Mouse (Mus musculus): ENCODE results near the gene Spint2. TPM values are rescaled to one million over a fixed set of nuclear protein-coding genes. Genes with fewer than 3 reads are reported as not detected.
"Not testable (repeated sequence)": the region's sequence is repeated elsewhere in the genome, so short reads cannot be mapped to it uniquely, and the experiment has no call there.

Gene Spint2
- polyA plus RNA-seq, 1 experiment from 2014 or later = 626 TPM

DNA sequence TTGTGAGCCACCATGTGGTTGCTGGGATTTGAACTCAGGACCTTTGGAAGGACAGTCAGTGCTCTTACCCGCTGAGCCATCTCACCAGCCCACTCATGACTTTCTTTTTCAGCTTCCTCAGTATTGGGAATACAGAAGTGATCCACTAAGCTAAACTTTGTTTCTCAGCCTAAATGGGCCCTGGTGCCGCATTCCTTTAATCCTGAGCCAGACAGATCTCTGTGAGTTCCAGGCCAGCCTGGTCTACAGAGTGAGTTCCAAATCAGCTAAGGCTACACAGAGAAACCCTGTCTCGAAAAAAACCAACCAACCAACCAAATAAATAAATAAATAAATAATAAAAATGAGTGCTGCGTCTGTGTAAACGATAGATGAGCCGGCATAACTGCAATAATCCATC, 44.1 kb downstream of the Spint2 start:
- H3K27me3 ChIP-seq (replicated peaks; ENCODE audit: control insufficient read depth, insufficient read depth, low read length); H3K36me3 ChIP-seq (ENCODE audit: control insufficient read depth, insufficient read depth, low read length); H3K9me3 ChIP-seq (ENCODE audit: control insufficient read depth, low read length): not testable (repeated sequence)
- H3K4me2 ChIP-seq (ENCODE audit: low read depth, low read length) = peak overlapping the region; percentile 91
- peak overlapping the region; percentile 93 for H3K27ac ChIP-seq (ENCODE audit: low read length)
- peak overlapping the region; percentile 73 for H3K4me3 ChIP-seq (ENCODE audit: low read length)
- peak overlapping the region; percentile 64 for H3K9ac ChIP-seq (ENCODE audit: low read depth, low read length)
- H3K4me1 ChIP-seq (ENCODE audit: control insufficient read depth, insufficient read depth, low read length) = peaks cover 14% of the 10 kb centered on the region
- whole genome bisulfite sequencing = 26% methylated on average over 6 of the region's 6 CpGs
- ATAC-seq = peak; percentile 1

- no peak overlapping the region for H3K27ac ChIP-seq (ENCODE audit: low read length)
- no peaks in the 10 kb centered on the region for H3K36me3 ChIP-seq (ENCODE audit: control insufficient read depth, insufficient read depth, low read length)
- no peak overlapping the region for H3K4me2 ChIP-seq (ENCODE audit: low read depth, low read length)
- peaks cover 13% of the 10 kb centered on the region for H3K4me1 ChIP-seq (ENCODE audit: control insufficient read depth, insufficient read depth, low read length)
- 75% methylated on average over 4 of the region's 4 CpGs for WGBS
- H3K4me3 ChIP-seq (ENCODE audit: low read length) = no peak overlapping the region
- no peaks in the 10 kb centered on the region for H3K9me3 ChIP-seq (ENCODE audit: control insufficient read depth, low read length)
- ATAC-seq = no peak
- H3K9ac ChIP-seq (ENCODE audit: low read depth, low read length) = no peak overlapping the region
- H3K27me3 ChIP-seq (replicated peaks; ENCODE audit: control insufficient read depth, insufficient read depth, low read length) = peaks cover 5% of the 10 kb centered on the region; the same call in 1 of the 2 replicates
Observed at GRCm38 (mm10) chr7:29236593-29236992, 45.1 kb downstream of the Spint2 start.

GRCm38 (mm10) chr7:29234661-29235060, 47.1 kb downstream of the Spint2 start:
- Histone ChIP-seq H3K27me3 (replicated peaks; ENCODE audit: control insufficient read depth, insufficient read depth, low read length) (peaks cover 5% of the 10 kb centered on the region; the same call in 1 of the 2 replicates), H3K27ac (ENCODE audit: low read length) (no peak overlapping the region), H3K4me3 (ENCODE audit: low read length) (no peak overlapping the region), H3K9me3 (ENCODE audit: control insufficient read depth, low read length) (no peaks in the 10 kb centered on the region), H3K9ac (ENCODE audit: low read depth, low read length) (no peak overlapping the region), H3K4me2 (ENCODE audit: low read depth, low read length) (no peak overlapping the region), H3K4me1 (ENCODE audit: control insufficient read depth, insufficient read depth, low read length) (peaks cover 12% of the 10 kb centered on the region), H3K36me3 (ENCODE audit: control insufficient read depth, insufficient read depth, low read length) (no peaks in the 10 kb centered on the region)
- WGBS = 79% methylated on average over 5 of the region's 5 CpGs
- ATAC-seq = no peak

DNA sequence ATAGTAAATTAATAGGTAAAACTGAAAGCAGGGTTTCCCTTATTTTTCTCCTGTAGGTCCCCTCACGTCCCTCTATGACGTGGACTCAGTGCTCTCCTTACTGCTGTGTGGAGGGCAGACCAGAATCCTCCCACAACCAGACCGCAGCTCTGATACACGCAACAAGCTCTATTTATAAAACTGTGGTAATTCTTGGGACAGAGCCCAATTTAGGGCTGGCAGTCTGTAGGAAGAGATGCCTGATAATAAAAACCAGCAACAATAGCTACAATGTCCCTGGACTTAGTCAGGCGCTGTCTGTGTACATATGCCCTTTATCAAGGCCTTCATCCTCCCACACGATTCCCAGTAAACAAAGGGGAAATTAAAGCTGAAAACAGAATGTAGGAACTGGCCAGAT, 48.0 kb downstream of the Spint2 start:
- peaks cover 3% of the 10 kb centered on the region; the same call in 1 of the 2 replicates for H3K4me1 ChIP-seq (ENCODE audit: control insufficient read depth, insufficient read depth, low read length)
- ATAC-seq = no peak

GRCm38 (mm10) chr7:29232247-29233013, 49.3 kb downstream of the Spint2 start, which contains the start of gene Kcnk6:
Gene Kcnk6, minus strand, starts transcription at chr7:29232515.
- peak; percentile 47; the same call in 1 of the 2 replicates for ATAC-seq
- WGBS = 2% methylated on average over 56 of the region's 62 CpGs
- Histone ChIP-seq H3K27ac (ENCODE audit: low read length) (peak within 1 kb of the TSS; percentile 33; the same call in 1 of the 2 replicates), H3K9ac (ENCODE audit: low read depth, low read length) (peak within 1 kb of the TSS; percentile 86), H3K27me3 (replicated peaks; ENCODE audit: control insufficient read depth, insufficient read depth, low read length) (peaks cover 5% of the 10 kb centered on the region; the same call in 1 of the 2 replicates), H3K9me3 (ENCODE audit: control insufficient read depth, low read length) (no peaks in the 10 kb centered on the region), H3K4me2 (ENCODE audit: low read depth, low read length) (peak within 1 kb of the TSS; percentile 97), H3K4me1 (ENCODE audit: control insufficient read depth, insufficient read depth, low read length) (peaks cover 3% of the 10 kb centered on the region; the same call in 1 of the 2 replicates), H3K4me3 (ENCODE audit: low read length) (peak within 1 kb of the TSS; percentile 71), H3K36me3 (ENCODE audit: control insufficient read depth, insufficient read depth, low read length) (no peaks in the 10 kb centered on the region)

More for the DNA sequence above, 48.0 kb downstream of the Spint2 start:
- Histone ChIP-seq H3K9ac (ENCODE audit: low read depth, low read length) (no peak overlapping the region), H3K4me2 (ENCODE audit: low read depth, low read length) (no peak overlapping the region), H3K27ac (ENCODE audit: low read length) (no peak overlapping the region), H3K36me3 (ENCODE audit: control insufficient read depth, insufficient read depth, low read length) (no peaks in the 10 kb centered on the region), H3K4me3 (ENCODE audit: low read length) (no peak overlapping the region), H3K9me3 (ENCODE audit: control insufficient read depth, low read length) (no peaks in the 10 kb centered on the region), H3K27me3 (replicated peaks; ENCODE audit: control insufficient read depth, insufficient read depth, low read length) (peaks cover 5% of the 10 kb centered on the region; the same call in 1 of the 2 replicates)
- 55% methylated on average over 6 of the region's 6 CpGs for WGBS

DNA sequence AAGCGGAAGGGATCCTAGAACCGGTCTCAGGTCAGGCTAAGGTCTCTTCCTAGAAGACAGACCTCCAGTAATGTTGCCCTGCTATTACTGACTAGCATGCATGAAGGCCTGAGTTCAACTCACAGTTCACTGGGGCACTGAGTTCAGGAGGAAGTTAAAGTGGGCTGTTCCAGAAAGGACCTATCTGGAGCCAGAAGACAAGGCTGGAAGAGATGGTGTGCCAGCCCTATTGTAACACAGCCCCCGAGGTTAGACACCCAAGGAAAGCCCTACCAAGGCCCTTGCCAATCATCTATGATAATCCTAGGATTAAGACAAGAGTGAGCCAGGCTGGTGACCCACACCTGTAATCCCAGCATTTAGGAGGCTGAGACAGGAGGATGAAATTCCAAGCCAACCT, 50.2 kb downstream of the Spint2 start:
- no peaks in the 10 kb centered on the region for H3K36me3 ChIP-seq (ENCODE audit: control insufficient read depth, insufficient read depth, low read length)
- H3K4me3 ChIP-seq (ENCODE audit: low read length) = peak overlapping the region; percentile 71
- H3K27ac ChIP-seq (ENCODE audit: low read length) = no peak overlapping the region
- H3K4me2 ChIP-seq (ENCODE audit: low read depth, low read length) = peak overlapping the region; percentile 97
- no peak for ATAC-seq
- H3K4me1 ChIP-seq (ENCODE audit: control insufficient read depth, insufficient read depth, low read length) = peaks cover 3% of the 10 kb centered on the region; the same call in 1 of the 2 replicates
- H3K9me3 ChIP-seq (ENCODE audit: control insufficient read depth, low read length) = no peaks in the 10 kb centered on the region
- H3K27me3 ChIP-seq (replicated peaks; ENCODE audit: control insufficient read depth, insufficient read depth, low read length) = peaks cover 5% of the 10 kb centered on the region; the same call in 1 of the 2 replicates
- peak overlapping the region; percentile 86 for H3K9ac ChIP-seq (ENCODE audit: low read depth, low read length)
- WGBS = 57% methylated on average over 3 of the region's 3 CpGs

DNA sequence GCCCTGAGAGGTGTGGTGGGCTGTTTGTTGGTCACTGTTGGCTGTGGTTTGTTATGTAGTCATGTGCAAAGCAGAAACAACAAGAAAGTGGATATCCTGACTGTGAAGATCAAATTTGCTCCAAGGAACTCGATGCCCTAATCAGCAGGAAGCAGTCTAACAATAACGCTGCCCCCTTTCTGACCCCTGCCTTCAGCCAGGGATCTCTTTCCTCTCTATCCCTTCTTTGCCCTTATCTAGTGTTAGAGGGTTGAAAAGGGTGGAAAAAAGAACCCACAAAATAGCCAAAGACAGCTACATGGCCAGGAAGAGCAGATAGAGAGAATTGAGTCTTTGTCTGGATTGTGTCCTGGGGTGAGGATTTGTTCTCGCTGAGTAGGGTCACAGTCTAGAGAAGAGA, 51.2 kb downstream of the Spint2 start:
- Histone ChIP-seq H3K36me3 (ENCODE audit: control insufficient read depth, insufficient read depth, low read length) (no peaks in the 10 kb centered on the region), H3K4me3 (ENCODE audit: low read length) (no peak overlapping the region), H3K27me3 (replicated peaks; ENCODE audit: control insufficient read depth, insufficient read depth, low read length) (peaks cover 5% of the 10 kb centered on the region; the same call in 1 of the 2 replicates), H3K4me1 (ENCODE audit: control insufficient read depth, insufficient read depth, low read length) (peaks cover 3% of the 10 kb centered on the region; the same call in 1 of the 2 replicates), H3K9me3 (ENCODE audit: control insufficient read depth, low read length) (no peaks in the 10 kb centered on the region), H3K9ac (ENCODE audit: low read depth, low read length) (no peak overlapping the region), H3K4me2 (ENCODE audit: low read depth, low read length) (no peak overlapping the region), H3K27ac (ENCODE audit: low read length) (no peak overlapping the region)
- WGBS = 42% methylated on average over 3 of the region's 3 CpGs
- ATAC-seq = no peak

GRCm38 (mm10) chr7:29228202-29228601, 53.5 kb downstream of the Spint2 start:
- Histone ChIP-seq H3K4me3 (ENCODE audit: low read length) (no peak overlapping the region), H3K36me3 (ENCODE audit: control insufficient read depth, insufficient read depth, low read length) (peaks cover 3% of the 10 kb centered on the region; the same call in 1 of the 2 replicates), H3K9ac (ENCODE audit: low read depth, low read length) (no peak overlapping the region), H3K27me3 (replicated peaks; ENCODE audit: control insufficient read depth, insufficient read depth, low read length) (peaks cover 5% of the 10 kb centered on the region; the same call in 1 of the 2 replicates), H3K4me1 (ENCODE audit: control insufficient read depth, insufficient read depth, low read length) (peaks cover 3% of the 10 kb centered on the region; the same call in 1 of the 2 replicates), H3K9me3 (ENCODE audit: control insufficient read depth, low read length) (no peaks in the 10 kb centered on the region), H3K4me2 (ENCODE audit: low read depth, low read length) (no peak overlapping the region), H3K27ac (ENCODE audit: low read length) (no peak overlapping the region)
- 74% methylated on average over 4 of the region's 4 CpGs for WGBS
- no peak for ATAC-seq

- Histone ChIP-seq H3K4me3 (ENCODE audit: low read length) (no peak overlapping the region), H3K27me3 (replicated peaks; ENCODE audit: control insufficient read depth, insufficient read depth, low read length) (no peaks in the 10 kb centered on the region), H3K4me2 (ENCODE audit: low read depth, low read length) (no peak overlapping the region), H3K4me1 (ENCODE audit: control insufficient read depth, insufficient read depth, low read length) (no peaks in the 10 kb centered on the region), H3K9me3 (ENCODE audit: control insufficient read depth, low read length) (no peaks in the 10 kb centered on the region), H3K27ac (ENCODE audit: low read length) (no peak overlapping the region), H3K36me3 (ENCODE audit: control insufficient read depth, insufficient read depth, low read length) (peaks cover 3% of the 10 kb centered on the region; the same call in 1 of the 2 replicates), H3K9ac (ENCODE audit: low read depth, low read length) (no peak overlapping the region)
- ATAC-seq = no peak
- WGBS = 77% methylated on average over 13 of the region's 13 CpGs
Observed at GRCm38 (mm10) chr7:29225520-29225919, 56.2 kb downstream of the Spint2 start.

All from intestine, embryonic 16.5 days (tissue).